Comparison of ENCODE assay signal across 8 mouse cellular contexts in the genomic region with DNA sequence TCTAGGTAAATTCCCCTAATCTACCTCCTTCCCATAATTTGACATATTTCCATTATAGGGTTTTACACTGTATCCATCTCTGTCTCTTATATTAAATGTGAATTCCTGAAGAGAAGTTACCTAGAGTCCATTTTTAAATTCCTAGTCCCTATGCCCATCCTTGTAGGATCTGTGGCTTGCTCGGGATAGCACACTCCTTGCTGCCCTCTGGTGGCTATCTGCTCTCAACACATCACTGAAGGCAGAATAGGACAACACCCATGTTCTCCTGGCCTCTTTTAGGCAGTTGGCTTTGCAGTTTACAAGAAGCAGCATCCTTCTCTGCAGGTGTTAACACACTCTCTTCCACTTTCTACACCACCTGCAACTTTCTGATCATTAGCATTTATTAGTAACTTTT. TPM values are rescaled to one million over a fixed set of nuclear protein-coding genes. Genes with fewer than 3 reads are reported as not detected.
DNase-seq lines count a peak whose midpoint lies in the region; ATAC-seq and TF ChIP-seq lines count a peak whose summit lies in the region.

No protein-coding gene starts in this region.

- no peaks in the 10 kb centered on the region for H3K27me3 ChIP-seq in heart, adult 2 months (ENCODE audit: control insufficient read depth, insufficient read depth, low read length)

- H3K79me2 ChIP-seq in heart, adult 2 months (replicated peaks; ENCODE audit: control insufficient read depth, insufficient read depth, low read length): peaks cover 2% of the 10 kb centered on the region; the same call in 1 of the 2 replicates

- WGBS in heart, adult 2 months: 2% methylated on average over 1 of the region's 1 CpGs

- no peak for ATAC-seq in activated CD4-positive, CD25-positive, alpha-beta regulatory T cell, adult 4 months

- DNase-seq in heart, adult 2 months: peak; percentile 32 to 36
- DNase-seq in heart, postnatal 25 days (ENCODE audit: low spot score): no peak
- peak; percentile 42 for DNase-seq in urinary bladder, postnatal 14 days (ENCODE audit: low spot score)
- no peak for DNase-seq in urinary bladder, adult 2 months (ENCODE audit: low spot score)
- DNase-seq in cerebellum, postnatal 14 days: peak; percentile 82 to 83
- DNase-seq in heart, postnatal 36 days: peak; percentile 27 to 45
- DNase-seq in lung, postnatal 10 days: peak; percentile 70

- no peak overlapping the region for H3K27ac ChIP-seq in heart, adult 2 months

- intact Hi-C loops in heart, adult 2 months (cut with DNase I): loop anchor here (2.0 kb wide), 1 partner anchor 762 kb away; no protein-coding TSS in a partner anchor
- intact Hi-C loops in heart, postnatal 25 days (cut with DNase I): no loop called here
- intact Hi-C loops in heart, postnatal 36 days (cut with DNase I): loop anchor here (1.0 kb wide), 1 partner anchor 762 kb away; no protein-coding TSS in a partner anchor

- TF ChIP-seq CTCF in heart, adult 2 months (IDR thresholded peaks at IDR 0.05): peak; percentile 95

- peaks cover 5% of the 10 kb centered on the region for H3K4me1 ChIP-seq in heart, adult 2 months (ENCODE audit: control insufficient read depth, insufficient read depth, low read length)

- no peaks in the 10 kb centered on the region for H3K36me3 ChIP-seq in heart, adult 2 months (ENCODE audit: control insufficient read depth, insufficient read depth, low read length)

- no peak overlapping the region for H3K9ac ChIP-seq in heart, adult 2 months (ENCODE audit: low read depth, low read length)

- TF ChIP-seq POLR2A in heart, adult 2 months (IDR thresholded peaks at IDR 0.05; ENCODE audit: insufficient read depth, low read depth, low read length): no peak

- TF ChIP-seq EP300 in heart, adult 2 months (IDR thresholded peaks at IDR 0.05; ENCODE audit: insufficient read depth, low read depth, low read length): no peak

- H3K4me3 ChIP-seq in heart, adult 2 months: no peak overlapping the region

RNA-seq across cellular contexts. Expression of a gene that starts 4.0 kb away (rescaled TPM):
- 10 to 100 TPM; 26.1 to 27.1 TPM for total RNA-seq in heart, adult 2 months (2021)
- polyA plus RNA-seq in heart, adult 2 months (2012; rRNA removed): 12.9 and 22.1 TPM in 2 replicates
- total RNA-seq in heart, postnatal 25 days (2021): 10 to 100 TPM; 26.0 to 26.6 TPM
- 20.2 and 21.0 TPM in 2 replicates for polyA plus RNA-seq in urinary bladder, adult 2 months (2012; rRNA removed)
- total RNA-seq in heart, postnatal 36 days (2021): 10 to 100 TPM; 23.5 to 24.2 TPM
- 10 to 100 TPM; 11.7 to 13.9 TPM for polyA plus RNA-seq in activated CD4-positive, CD25-positive, alpha-beta regulatory T cell, adult 4 months (2017; shearing (Covaris generic))

Comparison
In these comparisons a context has a peak if more than half of its experiments do, and no peak if none do; other contexts are left out.
1. DNase-seq: peak in heart, adult 2 months (2 of 2), urinary bladder, postnatal 14 days (single experiment), cerebellum, postnatal 14 days (2 of 2), heart, postnatal 36 days (2 of 2) and lung, postnatal 10 days (single experiment); none in heart, postnatal 25 days (single experiment) and urinary bladder, adult 2 months (single experiment).